Mouse (Mus musculus): Measurements from ENCODE around the gene Adcy7. TPM values are rescaled to one million over a fixed set of nuclear protein-coding genes. Genes with fewer than 3 reads are reported as not detected.

The Adcy7 gene
- polyA plus RNA-seq, 1 experiment from 2014 or later, result 2.1 TPM

- Histone ChIP-seq H3K4me2 (no peak overlapping the region), H3K4me3 (ENCODE audit: low read depth, low read length) (no peak overlapping the region), H3K27ac (ENCODE audit: low read depth, low read length) (no peak overlapping the region), H3K27me3 (ENCODE audit: control insufficient read depth, insufficient read depth, low read length) (no peaks in the 10 kb centered on the region), H3K36me3 (ENCODE audit: control insufficient read depth, insufficient read depth, low read length) (no peaks in the 10 kb centered on the region), H3K9me3 (ENCODE audit: control insufficient read depth, low read length) (no peaks in the 10 kb centered on the region), H3K9ac (ENCODE audit: low read length) (no peak overlapping the region), H3K4me1 (ENCODE audit: control insufficient read depth, insufficient read depth, low read length) (no peaks in the 10 kb centered on the region)
- 79% methylated on average over 4 of the region's 4 CpGs for WGBS
- no peak for DNase-seq (ENCODE audit: low spot score, missing footprints)
- ATAC-seq (ENCODE audit: low FRiP score), result peak; percentile 62; the same call in 1 of the 2 replicates
These were observed 27.9 kb upstream of the Adcy7 start for GRCm38 (mm10) chr8:88244298-88244697.

- Histone ChIP-seq H3K9ac (ENCODE audit: low read length) (no peak overlapping the region), H3K4me1 (ENCODE audit: control insufficient read depth, insufficient read depth, low read length) (no peaks in the 10 kb centered on the region; the same call in 1 of the 2 replicates), H3K9me3 (ENCODE audit: control insufficient read depth, low read length) (no peaks in the 10 kb centered on the region), H3K27me3 (ENCODE audit: control insufficient read depth, insufficient read depth, low read length) (no peaks in the 10 kb centered on the region), H3K4me3 (ENCODE audit: low read depth, low read length) (no peak overlapping the region), H3K4me2 (no peak overlapping the region), H3K27ac (ENCODE audit: low read depth, low read length) (no peak overlapping the region), H3K36me3 (ENCODE audit: control insufficient read depth, insufficient read depth, low read length) (peaks cover 2% of the 10 kb centered on the region; the same call in 1 of the 2 replicates)
- ATAC-seq (ENCODE audit: low FRiP score) (no peak), DNase-seq (ENCODE audit: low spot score, missing footprints) (no peak)
- WGBS, result 84% methylated on average over 3 of the region's 3 CpGs
These were observed 19.4 kb upstream of the Adcy7 start for GRCm38 (mm10) chr8:88252791-88253190.

- WGBS, result 91% methylated on average over 7 of the region's 7 CpGs
- peaks cover 2% of the 10 kb centered on the region; the same call in 1 of the 2 replicates for H3K36me3 ChIP-seq (ENCODE audit: control insufficient read depth, insufficient read depth, low read length)
These were observed 17.2 kb upstream of the Adcy7 start for GRCm38 (mm10) chr8:88254957-88255356.

GRCm38 (mm10) chr8:88258024-88258423 is 14.2 kb upstream of the Adcy7 start:
- Histone ChIP-seq H3K9me3 (ENCODE audit: control insufficient read depth, low read length) (no peaks in the 10 kb centered on the region), H3K4me2 (no peak overlapping the region), H3K9ac (ENCODE audit: low read length) (no peak overlapping the region), H3K27me3 (ENCODE audit: control insufficient read depth, insufficient read depth, low read length) (no peaks in the 10 kb centered on the region), H3K4me3 (ENCODE audit: low read depth, low read length) (no peak overlapping the region), H3K27ac (ENCODE audit: low read depth, low read length) (no peak overlapping the region), H3K4me1 (ENCODE audit: control insufficient read depth, insufficient read depth, low read length) (no peaks in the 10 kb centered on the region; the same call in 1 of the 2 replicates), H3K36me3 (ENCODE audit: control insufficient read depth, insufficient read depth, low read length) (0 out of 2 replicates have a peak, but pooled peaks cover 2% of the 10 kb centered on the region)
- DNase-seq (ENCODE audit: low spot score, missing footprints) (peak; percentile 84), ATAC-seq (ENCODE audit: low FRiP score) (no peak)
- WGBS, result 34% methylated on average over 6 of the region's 6 CpGs

More at GRCm38 (mm10) chr8:88254957-88255356, 17.2 kb upstream of the Adcy7 start:
- no peaks in the 10 kb centered on the region for H3K9me3 ChIP-seq (ENCODE audit: control insufficient read depth, low read length)
- no peaks in the 10 kb centered on the region; the same call in 1 of the 2 replicates for H3K4me1 ChIP-seq (ENCODE audit: control insufficient read depth, insufficient read depth, low read length)
- H3K27me3 ChIP-seq (ENCODE audit: control insufficient read depth, insufficient read depth, low read length), result no peaks in the 10 kb centered on the region
- H3K9ac ChIP-seq (ENCODE audit: low read length), result no peak overlapping the region
- no peak overlapping the region for H3K4me3 ChIP-seq (ENCODE audit: low read depth, low read length)
- H3K4me2 ChIP-seq, result no peak overlapping the region
- no peak overlapping the region for H3K27ac ChIP-seq (ENCODE audit: low read depth, low read length)
- ATAC-seq (ENCODE audit: low FRiP score) (no peak), DNase-seq (ENCODE audit: low spot score, missing footprints) (no peak)

GRCm38 (mm10) chr8:88258544-88258943 is 13.7 kb upstream of the Adcy7 start:
- ATAC-seq (ENCODE audit: low FRiP score), result no peak
- Histone ChIP-seq H3K4me1 (ENCODE audit: control insufficient read depth, insufficient read depth, low read length) (no peaks in the 10 kb centered on the region; the same call in 1 of the 2 replicates), H3K4me3 (ENCODE audit: low read depth, low read length) (no peak overlapping the region), H3K27ac (ENCODE audit: low read depth, low read length) (no peak overlapping the region), H3K9ac (ENCODE audit: low read length) (no peak overlapping the region), H3K4me2 (no peak overlapping the region), H3K27me3 (ENCODE audit: control insufficient read depth, insufficient read depth, low read length) (no peaks in the 10 kb centered on the region), H3K9me3 (ENCODE audit: control insufficient read depth, low read length) (no peaks in the 10 kb centered on the region), H3K36me3 (ENCODE audit: control insufficient read depth, insufficient read depth, low read length) (0 out of 2 replicates have a peak, but pooled peaks cover 2% of the 10 kb centered on the region)
- 68% methylated on average over 11 of the region's 11 CpGs for WGBS
- DNase-seq (ENCODE audit: low spot score, missing footprints), result peak; percentile 60

GRCm38 (mm10) chr8:88260466-88260980 is 11.7 kb upstream of the Adcy7 start:
- Histone ChIP-seq H3K36me3 (ENCODE audit: control insufficient read depth, insufficient read depth, low read length) (no peaks in the 10 kb centered on the region), H3K9me3 (ENCODE audit: control insufficient read depth, low read length) (no peaks in the 10 kb centered on the region), H3K4me2 (no peak overlapping the region), H3K4me1 (ENCODE audit: control insufficient read depth, insufficient read depth, low read length) (no peaks in the 10 kb centered on the region; the same call in 1 of the 2 replicates), H3K9ac (ENCODE audit: low read length) (no peak overlapping the region), H3K27ac (ENCODE audit: low read depth, low read length) (no peak overlapping the region), H3K27me3 (ENCODE audit: control insufficient read depth, insufficient read depth, low read length) (no peaks in the 10 kb centered on the region), H3K4me3 (ENCODE audit: low read depth, low read length) (no peak overlapping the region)
- no peak for DNase-seq (ENCODE audit: low spot score, missing footprints)
- WGBS, result 93% methylated on average over 7 of the region's 7 CpGs
- ATAC-seq (ENCODE audit: low FRiP score), result no peak

- WGBS, result 67% methylated on average over 14 of the region's 14 CpGs
- Histone ChIP-seq H3K9ac (ENCODE audit: low read length) (no peak overlapping the region), H3K4me3 (ENCODE audit: low read depth, low read length) (no peak overlapping the region), H3K4me2 (no peak overlapping the region), H3K27ac (ENCODE audit: low read depth, low read length) (no peak overlapping the region), H3K9me3 (ENCODE audit: control insufficient read depth, low read length) (no peaks in the 10 kb centered on the region), H3K36me3 (ENCODE audit: control insufficient read depth, insufficient read depth, low read length) (no peaks in the 10 kb centered on the region), H3K27me3 (ENCODE audit: control insufficient read depth, insufficient read depth, low read length) (no peaks in the 10 kb centered on the region), H3K4me1 (ENCODE audit: control insufficient read depth, insufficient read depth, low read length) (no peaks in the 10 kb centered on the region)
- ATAC-seq (ENCODE audit: low FRiP score) (no peak), DNase-seq (ENCODE audit: low spot score, missing footprints) (no peak)
These were observed 9.2 kb upstream of the Adcy7 start for GRCm38 (mm10) chr8:88262831-88263635.

GRCm38 (mm10) chr8:88265511-88265910 is 6.7 kb upstream of the Adcy7 start:
- no peaks in the 10 kb centered on the region for H3K9me3 ChIP-seq (ENCODE audit: control insufficient read depth, low read length)
- H3K27ac ChIP-seq (ENCODE audit: low read depth, low read length), result no peak overlapping the region
- no peak for ATAC-seq (ENCODE audit: low FRiP score)
- no peak overlapping the region for H3K9ac ChIP-seq (ENCODE audit: low read length)
- no peak for DNase-seq (ENCODE audit: low spot score, missing footprints)
- H3K4me3 ChIP-seq (ENCODE audit: low read depth, low read length), result no peak overlapping the region
- H3K36me3 ChIP-seq (ENCODE audit: control insufficient read depth, insufficient read depth, low read length), result no peaks in the 10 kb centered on the region
- H3K27me3 ChIP-seq (ENCODE audit: control insufficient read depth, insufficient read depth, low read length), result no peaks in the 10 kb centered on the region
- 15% methylated on average over 2 of the region's 2 CpGs for WGBS
- no peaks in the 10 kb centered on the region; the same call in 1 of the 2 replicates for H3K4me1 ChIP-seq (ENCODE audit: control insufficient read depth, insufficient read depth, low read length)
- no peak overlapping the region for H3K4me2 ChIP-seq

- H3K4me3 ChIP-seq (ENCODE audit: low read depth, low read length), result no peak overlapping the region
- H3K9ac ChIP-seq (ENCODE audit: low read length), result no peak overlapping the region
- DNase-seq (ENCODE audit: low spot score, missing footprints) (peak; percentile 97), ATAC-seq (ENCODE audit: low FRiP score) (no peak)
- H3K9me3 ChIP-seq (ENCODE audit: control insufficient read depth, low read length), result no peaks in the 10 kb centered on the region
- H3K27ac ChIP-seq (ENCODE audit: low read depth, low read length), result no peak overlapping the region
- H3K4me2 ChIP-seq, result no peak overlapping the region
- WGBS, result 54% methylated on average over 10 of the region's 10 CpGs
- H3K4me1 ChIP-seq (ENCODE audit: control insufficient read depth, insufficient read depth, low read length), result no peaks in the 10 kb centered on the region; the same call in 1 of the 2 replicates
- no peaks in the 10 kb centered on the region for H3K36me3 ChIP-seq (ENCODE audit: control insufficient read depth, insufficient read depth, low read length)
- no peaks in the 10 kb centered on the region for H3K27me3 ChIP-seq (ENCODE audit: control insufficient read depth, insufficient read depth, low read length)
These were observed 5.9 kb upstream of the Adcy7 start for GRCm38 (mm10) chr8:88266170-88266800.
